Mouse (Mus musculus) large intestine, adult 2 months (tissue): ENCODE measurements around the gene AA792892. TPM values are rescaled to one million over a fixed set of nuclear protein-coding genes. Genes with fewer than 3 reads are reported as not detected.
"Not testable (repeated sequence)": the region's sequence is repeated elsewhere in the genome, so short reads cannot be mapped to it uniquely, and the experiment has no call there.

Experiments used
- DNase-seq: peaks from one replicate; pipeline ENCODE4 v3.0.0-alpha.2; 2012; ENCODE audit warnings: low read depth, low spot score
- WGBS: fragments of 180-500 bp; shearing (Covaris S2); methylation state at CpG from one replicate; pipeline ENCODE4 v1.1.7; 2018; 5-methylcytosine and 5-hydroxymethylcytosine counted together
- polyA plus RNA-seq: library from polyadenylated mRNA; depleted of rRNA; stranded (reverse); fragments of >200 nt; gene quantifications from 2 replicates; pipeline ENCODE4 v1.2.3, GENCODE M21; 2012; rRNA removed

The AA792892 gene
- polyA plus RNA-seq = not detected in 2 replicates

GRCm38 (mm10) chr5:94339449-94339848, at the start of gene AA792892:
AA792892 (plus strand) TSS chr5:94339749.
- not testable (repeated sequence) for DNase-seq
- WGBS = no CpG with 5 or more reads among the region's 2 CpGs

DNA sequence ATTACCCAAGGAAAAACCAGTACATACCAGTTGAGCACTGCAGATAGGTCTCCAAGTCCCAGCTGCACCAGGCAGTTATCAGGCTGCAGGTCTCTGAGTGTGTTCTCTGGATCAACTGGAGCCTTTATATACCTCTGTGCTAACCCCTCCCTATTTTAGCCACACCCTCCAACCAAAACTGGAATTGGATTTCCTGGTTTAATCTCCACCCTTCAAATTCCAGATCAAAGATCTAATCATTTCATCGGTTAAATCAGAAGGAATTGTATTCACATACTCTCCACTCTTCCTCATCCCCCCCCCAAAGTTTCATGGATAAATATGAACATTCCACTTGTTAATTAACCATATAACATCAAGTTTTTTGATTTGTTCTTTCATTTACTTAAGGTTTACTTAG, 32.9 kb upstream of the AA792892 start, which contains the start of gene A430089I19Rik:
TSS of gene A430089I19Rik (minus strand) at position 101 of the 400 bp plus-strand sequence.
- not testable (repeated sequence) for DNase-seq
- WGBS = 84% methylated on average over 1 of the region's 1 CpGs

DNA sequence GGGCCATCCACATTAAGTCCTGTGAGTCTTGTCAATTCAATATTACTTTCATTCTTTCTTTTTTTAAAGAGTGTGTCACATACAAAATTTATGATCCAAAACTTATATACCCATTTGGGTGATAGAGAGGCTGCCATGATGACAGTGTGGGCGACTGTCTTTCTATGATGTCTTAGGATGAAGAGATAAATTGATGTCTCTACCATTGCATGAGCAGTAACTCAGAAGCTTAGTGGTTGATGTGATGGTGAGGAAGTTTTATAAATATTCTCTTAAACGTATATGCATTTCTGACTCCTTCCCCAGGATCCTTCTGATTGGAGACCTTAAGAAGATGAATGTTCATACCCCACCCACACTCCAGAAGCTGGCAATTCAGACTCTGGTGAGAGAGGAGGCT, 25.4 kb upstream of the AA792892 start, which contains the start of gene Gm6502:
TSS of gene Gm6502 (plus strand) at position 301 of the 400 bp plus-strand sequence.
- DNase-seq = not testable (repeated sequence)
- no CpG with 5 or more reads among the region's 2 CpGs for WGBS

Other genes with a start within 250 kb of the AA792892 start
- gene Gm3106, start 121.7 kb upstream of the AA792892 start, polyA plus RNA-seq = not detected in 2 replicates
- gene A430089I19Rik, start 33.0 kb upstream of the AA792892 start, polyA plus RNA-seq = not detected in 2 replicates
- gene Gm6502, start 25.3 kb upstream of the AA792892 start, polyA plus RNA-seq = not detected in 2 replicates
- not detected in 2 replicates for gene Gm7682, start 106.0 kb downstream of the AA792892 start, polyA plus RNA-seq
- gene Gm3139, start 186.5 kb downstream of the AA792892 start, polyA plus RNA-seq = not detected in 2 replicates